Mouse (Mus musculus): Measurements from ENCODE around the gene 4933416C03Rik. TPM values are rescaled to one million over a fixed set of nuclear protein-coding genes. Genes with fewer than 3 reads are reported as not detected.

4933416C03Rik gene
- polyA plus RNA-seq (2012; rRNA removed) (not detected in 2 replicates), polyA plus RNA-seq (2014; fragmentation: Nextera tagmentation; extraction: Ambion mirVana) (not detected in 2 replicates)

DNA sequence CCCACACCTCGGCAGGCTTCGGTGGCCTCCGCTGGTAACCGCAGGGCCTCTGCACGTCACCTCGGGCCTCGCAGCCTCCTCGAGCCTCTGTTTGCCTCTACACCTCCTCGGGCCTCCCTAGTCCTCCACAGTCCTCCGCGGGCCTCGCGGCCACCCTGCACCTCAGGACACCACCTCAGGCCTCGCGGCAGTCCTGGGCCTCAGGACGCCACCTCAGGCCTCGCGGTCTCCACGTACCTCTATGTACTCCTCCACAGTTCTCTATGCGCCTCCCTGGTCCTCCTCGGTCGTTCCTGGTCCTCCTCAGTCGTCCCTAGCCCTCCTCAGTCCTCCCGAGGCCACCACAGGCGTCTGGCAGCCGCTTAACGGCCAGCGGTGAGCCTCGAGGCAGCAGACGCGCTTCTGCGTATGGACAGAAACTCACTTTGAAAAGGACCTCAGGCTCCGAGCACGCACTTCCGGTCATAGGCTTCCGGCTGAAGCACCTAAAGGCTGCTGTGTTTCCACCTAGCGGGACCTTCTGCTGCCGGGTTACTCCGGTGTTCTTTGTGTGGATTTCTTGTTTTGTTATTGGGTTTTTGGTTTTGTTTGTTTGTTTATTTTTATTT, at the start of gene 4933416C03Rik:
4933416C03Rik (minus strand) TSS at position 51 of the 608 bp plus-strand sequence.
- H3K27ac ChIP-seq, result no peak within 1 kb of the TSS
- no peak within 1 kb of the TSS for H3K9ac ChIP-seq (replicated peaks)
- H3K9me3 ChIP-seq (ENCODE audit: control insufficient read depth, low read length), result no peaks in the 10 kb centered on the region
- H3K4me3 ChIP-seq (ENCODE audit: insufficient read depth in 1 of 2, low read depth in 2 of 2, low read length in 2 of 2), result no peak within 1 kb of the TSS
- TF ChIP-seq CTCF (IDR thresholded peaks at IDR 0.05; ENCODE audit: low read depth) (no peak), EP300 (IDR thresholded peaks at IDR 0.05; ENCODE audit: low read depth) (no peak)
- H3K27me3 ChIP-seq (ENCODE audit: control insufficient read depth, insufficient read depth, low read length), result no peaks in the 10 kb centered on the region
- H3K36me3 ChIP-seq (replicated peaks; ENCODE audit: control insufficient read depth, insufficient read depth, low read depth), result no peaks in the 10 kb centered on the region
- 0 out of 4 replicates have a peak, but pooled peaks cover 0 to 2% of the 10 kb centered on the region in 2 experiments for H3K4me1 ChIP-seq (replicated peaks; ENCODE audit: control insufficient read depth in 2 of 2, insufficient read depth in 2 of 2, low read length in 1 of 2)
- WGBS (ENCODE audit: insufficient replicate concordance), result 82% methylated on average over 39 of the region's 39 CpGs
- H3K4me2 ChIP-seq (ENCODE audit: low read depth), result no peak within 1 kb of the TSS
- ATAC-seq (ENCODE audit: insufficient read depth), result no peak
- DNase-seq (ENCODE audit: low read depth in 3 of 3, low spot score in 3 of 3), result no peak

DNA sequence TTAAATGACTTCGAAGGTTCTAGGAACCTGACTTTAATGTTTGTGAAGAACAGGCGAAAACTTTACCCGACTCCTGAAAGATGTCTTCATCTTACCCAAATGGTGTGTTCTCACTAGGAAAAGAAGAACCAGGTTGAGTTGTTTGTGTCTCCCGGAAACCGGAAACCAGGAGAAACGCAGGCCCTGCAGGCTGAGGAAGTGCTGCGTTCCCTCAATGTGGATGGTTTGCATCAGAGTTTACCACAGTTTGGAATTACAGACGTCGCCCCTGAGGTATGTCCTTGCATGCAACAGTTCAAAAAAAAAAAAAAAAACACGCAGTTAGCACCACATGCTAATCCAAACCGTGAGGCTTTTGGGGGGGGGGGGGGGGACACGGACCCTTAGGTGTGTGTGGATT, 48.6 kb upstream of the 4933416C03Rik start:
- Histone ChIP-seq H3K27ac (no peak overlapping the region), H3K27me3 (ENCODE audit: control insufficient read depth, insufficient read depth, low read length) (no peaks in the 10 kb centered on the region), H3K9ac (replicated peaks) (no peak overlapping the region), H3K4me1 (replicated peaks; ENCODE audit: control insufficient read depth in 2 of 2, insufficient read depth in 2 of 2, low read length in 1 of 2) (no peaks in the 10 kb centered on the region), H3K4me2 (ENCODE audit: low read depth) (no peak overlapping the region), H3K4me3 (ENCODE audit: insufficient read depth in 1 of 2, low read depth in 2 of 2, low read length in 2 of 2) (no peak overlapping the region), H3K9me3 (ENCODE audit: control insufficient read depth, low read length) (no peaks in the 10 kb centered on the region), H3K36me3 (replicated peaks; ENCODE audit: control insufficient read depth, insufficient read depth, low read depth) (no peaks in the 10 kb centered on the region)
- DNase-seq (ENCODE audit: low read depth in 3 of 3, low spot score in 3 of 3) (no peak), ATAC-seq (ENCODE audit: insufficient read depth) (no peak)
- TF ChIP-seq EP300 (IDR thresholded peaks at IDR 0.05; ENCODE audit: low read depth), result no peak
- TF ChIP-seq CTCF (IDR thresholded peaks at IDR 0.05; ENCODE audit: low read depth), result no peak
- WGBS (ENCODE audit: insufficient replicate concordance), result 51% methylated on average over 12 of the region's 12 CpGs

DNA sequence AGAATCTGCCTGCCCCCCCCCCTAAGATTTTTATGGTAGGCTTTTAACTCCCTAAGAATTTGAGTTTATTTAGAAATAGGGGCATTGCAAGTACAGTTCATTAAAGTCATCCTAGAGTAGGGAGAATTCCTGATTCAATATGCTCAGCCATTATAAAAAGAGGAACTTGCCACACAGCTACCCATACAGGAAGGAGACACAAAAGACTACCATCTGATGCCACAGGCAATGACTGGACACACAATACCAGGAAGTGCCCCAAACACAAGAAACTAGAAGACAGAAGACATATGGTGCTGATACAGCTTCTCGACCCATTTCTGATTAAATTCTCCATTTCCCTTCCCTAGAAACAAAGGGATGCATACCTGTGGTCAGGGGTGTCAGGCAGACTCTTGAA, 43.0 kb upstream of the 4933416C03Rik start:
- ATAC-seq (ENCODE audit: insufficient read depth) (no peak), DNase-seq (ENCODE audit: low read depth in 3 of 3, low spot score in 3 of 3) (no peak)
- Histone ChIP-seq H3K9me3 (ENCODE audit: control insufficient read depth, low read length) (no peaks in the 10 kb centered on the region), H3K4me2 (ENCODE audit: low read depth) (no peak overlapping the region), H3K27ac (no peak overlapping the region), H3K36me3 (replicated peaks; ENCODE audit: control insufficient read depth, insufficient read depth, low read depth) (no peaks in the 10 kb centered on the region), H3K9ac (replicated peaks) (no peak overlapping the region), H3K4me1 (replicated peaks; ENCODE audit: control insufficient read depth in 2 of 2, insufficient read depth in 2 of 2, low read length in 1 of 2) (no peaks in the 10 kb centered on the region), H3K4me3 (ENCODE audit: insufficient read depth in 1 of 2, low read depth in 2 of 2, low read length in 2 of 2) (no peak overlapping the region), H3K27me3 (ENCODE audit: control insufficient read depth, insufficient read depth, low read length) (no peaks in the 10 kb centered on the region)
- 11% methylated on average over 1 of the region's 1 CpGs for WGBS (ENCODE audit: insufficient replicate concordance)
- no peak for TF ChIP-seq EP300 (IDR thresholded peaks at IDR 0.05; ENCODE audit: low read depth)
- TF ChIP-seq CTCF (IDR thresholded peaks at IDR 0.05; ENCODE audit: low read depth), result no peak

DNA sequence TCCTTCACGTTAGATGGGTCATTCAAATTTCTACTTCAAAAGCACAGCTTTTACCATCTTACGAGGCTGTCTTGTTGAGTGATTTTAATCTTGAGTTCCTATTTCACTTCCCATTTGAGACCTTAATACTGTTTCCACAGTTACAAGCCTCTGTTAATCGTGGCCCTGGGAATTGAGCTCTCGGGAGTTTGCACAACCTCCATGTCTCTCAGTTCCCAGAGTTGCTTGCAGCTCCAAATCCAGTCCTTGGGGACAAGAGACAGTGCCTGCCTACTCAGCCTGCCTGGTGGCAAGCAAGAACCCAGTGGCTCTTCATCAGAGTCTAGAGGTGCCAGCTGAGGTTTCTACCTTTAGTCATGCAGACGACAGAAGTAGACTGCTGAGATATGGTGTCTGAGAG, 41.0 kb upstream of the 4933416C03Rik start:
- WGBS (ENCODE audit: insufficient replicate concordance), result 63% methylated on average over 5 of the region's 5 CpGs
- no peak overlapping the region for H3K9ac ChIP-seq (replicated peaks)
- H3K27ac ChIP-seq, result no peak overlapping the region
- no peak overlapping the region for H3K4me2 ChIP-seq (ENCODE audit: low read depth)
- DNase-seq (ENCODE audit: low read depth in 3 of 3, low spot score in 3 of 3), result no peak
- H3K27me3 ChIP-seq (ENCODE audit: control insufficient read depth, insufficient read depth, low read length), result no peaks in the 10 kb centered on the region
- TF ChIP-seq CTCF (IDR thresholded peaks at IDR 0.05; ENCODE audit: low read depth), result no peak
- TF ChIP-seq EP300 (IDR thresholded peaks at IDR 0.05; ENCODE audit: low read depth), result no peak
- no peaks in the 10 kb centered on the region for H3K4me1 ChIP-seq (replicated peaks; ENCODE audit: control insufficient read depth in 2 of 2, insufficient read depth in 2 of 2, low read length in 1 of 2)
- no peak for ATAC-seq (ENCODE audit: insufficient read depth)
- H3K4me3 ChIP-seq (ENCODE audit: insufficient read depth in 1 of 2, low read depth in 2 of 2, low read length in 2 of 2), result no peak overlapping the region
- no peaks in the 10 kb centered on the region for H3K36me3 ChIP-seq (replicated peaks; ENCODE audit: control insufficient read depth, insufficient read depth, low read depth)
- no peaks in the 10 kb centered on the region for H3K9me3 ChIP-seq (ENCODE audit: control insufficient read depth, low read length)

GRCm38 (mm10) chr10:116146091-116146490, 32.4 kb upstream of the 4933416C03Rik start:
- Histone ChIP-seq H3K27ac (no peak overlapping the region), H3K4me2 (ENCODE audit: low read depth) (no peak overlapping the region), H3K4me3 (ENCODE audit: insufficient read depth in 1 of 2, low read depth in 2 of 2, low read length in 2 of 2) (no peak overlapping the region), H3K9ac (replicated peaks) (no peak overlapping the region), H3K4me1 (replicated peaks; ENCODE audit: control insufficient read depth in 2 of 2, insufficient read depth in 2 of 2, low read length in 1 of 2) (no peaks in the 10 kb centered on the region), H3K27me3 (ENCODE audit: control insufficient read depth, insufficient read depth, low read length) (no peaks in the 10 kb centered on the region), H3K36me3 (replicated peaks; ENCODE audit: control insufficient read depth, insufficient read depth, low read depth) (no peaks in the 10 kb centered on the region), H3K9me3 (ENCODE audit: control insufficient read depth, low read length) (no peaks in the 10 kb centered on the region)
- TF ChIP-seq EP300 (IDR thresholded peaks at IDR 0.05; ENCODE audit: low read depth) (no peak), CTCF (IDR thresholded peaks at IDR 0.05; ENCODE audit: low read depth) (no peak)
- WGBS (ENCODE audit: insufficient replicate concordance), result 71% methylated on average over 9 of the region's 9 CpGs
- ATAC-seq (ENCODE audit: insufficient read depth) (no peak), DNase-seq (ENCODE audit: low read depth in 3 of 3, low spot score in 3 of 3) (no peak)
